Mouse (Mus musculus): ENCODE results near the gene Banf1.

Gene Banf1

DNA sequence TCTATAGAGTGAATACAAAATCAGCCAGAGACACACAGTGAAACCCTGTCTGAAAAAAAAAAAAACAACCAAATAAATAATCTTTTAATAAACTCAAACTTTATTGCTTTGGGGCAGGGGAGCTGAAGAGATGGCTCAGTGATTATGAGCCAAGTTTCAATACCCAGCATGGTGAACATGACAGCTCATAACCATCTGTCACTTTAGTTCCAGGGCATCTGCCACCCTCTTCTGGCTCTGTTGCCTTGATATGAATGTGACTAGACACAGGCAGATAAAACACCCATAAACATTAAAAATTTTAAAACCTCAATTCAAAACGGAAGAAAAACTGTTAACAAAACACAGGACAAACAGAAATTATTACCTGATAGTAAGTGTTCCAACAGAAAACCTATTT is 10.5 kb upstream of the Banf1 start:
- intact Hi-C loops (cut with DNase I) = no loop called here

DNA sequence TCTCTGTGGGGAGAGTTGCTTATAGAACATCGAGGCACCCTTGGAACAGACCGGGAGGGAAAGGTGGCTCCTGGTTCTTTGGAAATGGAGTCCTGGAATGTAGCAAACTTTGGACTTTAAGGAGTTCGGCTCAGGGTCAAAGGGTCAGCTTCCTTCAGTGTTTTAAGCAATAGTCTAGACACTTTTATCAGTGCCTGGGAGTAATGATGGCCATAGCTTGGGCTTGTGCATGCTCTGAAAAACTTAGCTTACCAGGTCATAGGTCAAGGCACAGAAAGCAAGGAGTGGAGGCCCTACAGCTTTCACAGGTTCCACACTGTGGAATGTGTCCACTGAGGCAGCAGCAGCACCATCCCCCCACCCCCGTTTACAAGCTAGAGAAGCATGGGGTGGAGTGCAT is 7.8 kb upstream of the Banf1 start:
- intact Hi-C loops (cut with DNase I) = no loop called here

- intact Hi-C loops (cut with DNase I) = no loop called here
Measured at GRCm38 (mm10) chr19:5374177-5374576, 7.2 kb upstream of the Banf1 start.

- intact Hi-C loops (cut with DNase I) = no loop called here
Measured at GRCm38 (mm10) chr19:5372724-5373123, 5.8 kb upstream of the Banf1 start.

GRCm38 (mm10) chr19:5370932-5371331 is 4.0 kb upstream of the Banf1 start:
- intact Hi-C loops (cut with DNase I) = no loop called here

DNA sequence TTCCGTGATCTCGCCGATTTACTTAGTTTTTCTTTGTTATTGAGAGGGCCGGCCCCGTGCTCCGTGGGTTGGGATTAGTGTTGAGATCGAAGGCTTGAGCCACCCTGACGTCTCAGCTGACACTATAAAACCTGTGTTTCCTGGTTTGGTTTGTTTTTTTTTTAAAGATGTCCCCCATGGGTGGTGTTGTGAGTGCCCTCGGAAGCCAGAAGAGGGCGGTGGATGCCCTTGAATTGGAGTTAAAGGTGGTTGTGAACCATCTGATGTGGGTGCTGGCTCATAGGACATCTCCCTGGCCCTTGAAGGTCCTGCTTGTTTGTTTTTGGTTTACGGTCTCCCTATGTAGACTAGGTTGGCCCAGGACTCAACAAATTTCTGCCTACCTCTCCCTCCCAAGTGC is 487 bp upstream of the Banf1 start:
- intact Hi-C loops (cut with DNase I) = loop anchor here (2.0 to 10.0 kb wide), 2 partner anchors 21 to 487 kb away; partner anchors contain the start of gene Sart1

DNA sequence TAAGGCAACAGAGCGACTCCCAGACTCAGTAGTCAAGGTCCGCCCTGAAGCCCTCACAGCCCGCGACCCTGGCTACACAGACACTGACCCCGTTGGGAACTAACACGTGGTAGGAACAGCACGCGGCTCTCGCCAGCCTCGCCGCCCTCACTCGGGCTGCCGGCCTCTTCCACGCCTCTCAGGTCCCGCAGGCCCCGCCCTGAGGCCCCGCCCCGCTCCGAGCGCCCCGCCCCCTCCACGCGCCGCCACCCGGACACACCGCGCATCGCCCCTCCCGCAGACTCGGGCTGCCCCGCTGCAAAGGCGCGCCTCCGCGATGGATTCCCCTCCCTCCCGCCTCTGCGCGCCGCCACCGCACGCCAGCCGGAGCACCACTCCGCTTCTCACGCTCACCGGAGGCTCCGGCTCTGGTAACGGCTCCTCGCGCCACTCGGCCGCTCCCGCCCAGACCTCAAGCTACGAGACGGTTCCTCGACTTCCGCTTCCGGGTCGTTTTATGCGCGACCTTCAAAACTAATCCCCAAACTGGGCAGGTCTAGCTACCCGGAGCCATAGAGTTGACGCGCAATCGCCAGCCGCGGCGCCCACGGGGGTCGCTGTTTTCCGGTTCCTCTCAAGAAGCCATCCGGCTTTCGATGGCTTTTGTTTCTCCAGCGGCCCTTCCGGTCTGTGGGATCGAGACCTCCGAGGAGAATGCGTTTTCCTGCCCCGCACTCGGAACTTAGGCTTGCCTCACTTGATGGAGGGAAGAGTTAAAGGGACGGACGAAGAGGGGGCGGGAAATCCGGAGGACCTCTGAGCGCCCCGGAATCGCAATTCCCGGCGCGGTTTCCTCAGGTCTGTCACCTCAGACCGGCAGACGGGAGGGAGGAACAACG is 554 bp downstream of the Banf1 start, which contains the start of gene Eif1ad:
Gene Eif1ad, plus strand, starts transcription at position 567 of the 878 bp plus-strand sequence.
- intact Hi-C loops (cut with DNase I) = loop anchor here (2.0 to 10.0 kb wide), 2 partner anchors 22 to 488 kb away; partner anchors contain the start of gene Sart1

DNA sequence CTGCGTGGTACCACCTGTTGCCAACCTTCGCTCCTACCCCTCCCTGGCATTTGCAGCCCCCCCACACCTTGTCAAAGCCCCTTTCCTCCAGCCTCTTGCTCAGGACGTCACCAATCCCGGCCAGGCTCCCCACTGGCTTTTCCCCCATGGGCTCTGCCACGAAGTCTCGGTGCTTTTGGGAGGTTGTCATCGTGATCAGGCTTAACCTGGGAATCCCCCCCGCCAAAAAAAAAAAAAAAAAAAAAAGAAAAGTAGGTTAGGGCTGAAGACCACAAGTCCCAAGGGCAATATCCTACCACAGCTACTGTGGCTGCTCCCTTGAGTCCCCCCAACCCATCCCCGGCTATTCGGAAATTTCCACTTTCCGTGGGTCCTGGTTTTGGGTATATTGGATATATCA is 1.2 kb downstream of the Banf1 start:
- intact Hi-C loops (cut with DNase I) = loop anchor here (2.0 to 10.0 kb wide), 2 partner anchors 23 to 489 kb away; partner anchors contain the start of gene Sart1

GRCm38 (mm10) chr19:5364124-5364523 is 2.8 kb downstream of the Banf1 start:
- intact Hi-C loops (cut with DNase I) = loop anchor here (10.0 kb wide), 1 partner anchor 491 kb away; no protein-coding TSS in a partner anchor

- intact Hi-C loops (cut with DNase I) = loop anchor here (10.0 kb wide), 1 partner anchor 493 kb away; no protein-coding TSS in a partner anchor
Measured at GRCm38 (mm10) chr19:5362186-5362585, 4.8 kb downstream of the Banf1 start.

DNA sequence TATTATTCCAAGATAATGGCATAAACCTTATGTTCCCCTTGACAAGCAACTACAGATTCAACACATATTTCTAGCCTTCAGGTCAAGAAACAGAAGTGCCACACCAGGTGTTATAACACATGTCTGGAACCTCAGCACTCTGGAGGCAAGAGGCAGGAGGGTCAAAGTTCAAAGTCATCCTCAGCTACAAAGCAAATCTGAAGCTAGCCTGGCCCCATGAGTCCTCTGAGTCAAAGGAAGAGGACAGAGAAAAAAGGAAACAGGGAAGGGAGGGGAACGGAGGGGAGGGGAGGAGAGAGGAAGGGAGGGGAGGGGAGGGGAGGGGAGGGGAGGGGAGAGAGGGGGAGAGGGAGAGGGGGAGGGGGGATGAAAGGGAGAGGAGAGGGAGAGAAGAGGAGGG is 10.9 kb downstream of the Banf1 start:
- intact Hi-C loops (cut with DNase I) = no loop called here

GRCm38 (mm10) chr19:5353609-5354008 is 13.4 kb downstream of the Banf1 start:
- intact Hi-C loops (cut with DNase I) = no loop called here

- intact Hi-C loops (cut with DNase I) = loop anchor here (5.0 kb wide), 1 partner anchor 52 kb away; the partner anchor contains the start of genes Gal3st3 and Sf3b2
Measured at GRCm38 (mm10) chr19:5349502-5349873, 17.5 kb downstream of the Banf1 start, which contains the start of gene Cst6. Gene Cst6, minus strand, starts transcription at chr19:5349574.

GRCm38 (mm10) chr19:5348526-5349501 is 18.2 kb downstream of the Banf1 start:
- intact Hi-C loops (cut with DNase I) = loop anchor here (5.0 kb wide), 1 partner anchor 52 kb away; the partner anchor contains the start of genes Gal3st3 and Sf3b2

GRCm38 (mm10) chr19:5348064-5348463 is 18.9 kb downstream of the Banf1 start:
- intact Hi-C loops (cut with DNase I) = loop anchor here (5.0 kb wide), 1 partner anchor 51 kb away; the partner anchor contains the start of genes Gal3st3 and Sf3b2

GRCm38 (mm10) chr19:5345297-5346131 is 21.5 kb downstream of the Banf1 start:
- intact Hi-C loops (cut with DNase I) = loop anchor here (5.0 kb wide), 1 partner anchor 48 kb away; the partner anchor contains the start of genes Gal3st3 and Sf3b2

DNA sequence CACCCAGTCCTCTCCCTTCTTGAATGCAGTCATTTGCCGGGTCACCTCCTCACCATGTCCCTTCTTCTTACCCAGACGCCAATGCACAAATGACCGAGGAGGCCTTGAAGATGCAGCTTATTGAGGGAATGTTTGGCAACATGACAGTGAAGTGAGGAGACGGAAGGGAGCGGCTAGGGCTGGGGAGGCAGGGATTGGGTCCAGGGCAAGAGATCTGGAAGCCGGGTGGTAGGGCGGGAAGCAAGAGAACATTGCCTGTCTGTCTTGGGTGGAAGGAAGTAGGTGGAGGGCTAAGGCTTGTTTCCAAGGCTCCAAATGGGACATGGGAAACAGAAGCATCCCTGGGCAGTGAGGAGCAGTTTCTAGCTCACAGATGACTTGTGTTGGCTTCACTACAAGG is 25.6 kb downstream of the Banf1 start:
- intact Hi-C loops (cut with DNase I) = no loop called here

DNA sequence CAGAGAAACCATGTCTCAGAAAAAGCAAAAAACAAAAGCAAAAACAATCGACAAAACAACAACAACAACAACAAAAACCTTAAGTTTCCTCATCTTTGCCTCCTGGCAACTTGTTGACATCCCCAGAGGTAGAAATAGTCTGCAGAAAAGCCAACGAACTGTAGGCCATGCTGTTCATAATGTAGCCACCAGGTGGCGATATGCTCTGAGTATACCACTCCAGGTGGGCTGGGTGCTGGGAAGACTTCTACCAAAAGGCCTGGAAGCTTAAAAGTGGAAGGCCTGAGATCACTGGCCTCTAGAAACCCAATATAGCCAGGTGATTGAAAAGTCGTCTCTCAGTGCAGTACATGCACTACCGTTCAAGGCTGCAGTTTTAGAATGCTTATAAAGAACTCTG is 29.0 kb downstream of the Banf1 start:
- intact Hi-C loops (cut with DNase I) = no loop called here

DNA sequence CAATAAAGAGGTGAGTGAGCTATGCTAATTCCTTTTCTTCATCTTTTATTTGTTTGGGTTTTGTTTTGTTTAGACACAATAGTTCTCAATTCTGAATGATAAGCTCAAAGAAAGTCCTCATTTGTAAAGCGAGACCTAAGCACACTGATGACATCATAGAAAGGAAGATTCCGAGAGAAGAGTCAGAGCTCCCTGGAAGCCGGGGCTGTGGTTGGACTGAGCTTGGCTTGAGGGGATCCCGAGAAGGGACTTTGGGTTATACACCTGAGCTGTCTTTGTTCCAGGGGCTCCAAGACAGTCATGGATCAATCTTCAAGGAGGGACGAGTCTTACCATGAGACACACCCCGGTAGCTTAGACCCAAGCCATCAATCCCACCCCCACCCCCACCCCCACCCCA is 31.5 kb downstream of the Banf1 start, which contains the start of gene Catsper1:
Gene Catsper1, plus strand, starts transcription at position 301 of the 400 bp plus-strand sequence.
- intact Hi-C loops (cut with DNase I) = no loop called here

- intact Hi-C loops (cut with DNase I) = no loop called here
Measured at GRCm38 (mm10) chr19:5334741-5335140, 32.2 kb downstream of the Banf1 start.

All from adrenal gland (tissue).